Mouse (Mus musculus) MEL (cell line): ENCODE measurements around the gene Cwc25. TPM values are rescaled to one million over a fixed set of nuclear protein-coding genes. Genes with fewer than 3 reads are reported as not detected.

Source experiments
- DNase-seq: peaks from one replicate; pipeline ENCODE4 v3.0.0; 2011; ENCODE audit warnings: low read depth, low spot score
- H3K27ac ChIP-seq: 2 replicates; pipeline ENCODE4 v1.5.1; 2012; ENCODE audit warnings: low read depth, mild to moderate bottlenecking, control low read depth, low read length, moderate library complexity; ENCODE audit not compliant: control insufficient read depth
- H3K27me3 ChIP-seq, 2 experiments: fragments of 150-350 bp in 1 of 2; sonication (generic) in 1 of 2; 2 replicates each; pipeline ENCODE4 v1.6.1; 2012; ENCODE audit warnings: low read length in 2 of 2, mild to moderate bottlenecking in 2 of 2, improper control_type of control experiment in 1 of 2, moderate library complexity in 1 of 2; ENCODE audit not compliant: insufficient read depth in 2 of 2, control insufficient read depth in 1 of 2
- H3K36me3 ChIP-seq, 2 experiments: 2 replicates each; pipeline ENCODE4 v1.6.1; 2012 to 2014; ENCODE audit warnings: low read length in 2 of 2, improper control_type of control experiment in 1 of 2, inconsistent platforms in 1 of 2, mild to moderate bottlenecking in 1 of 2; ENCODE audit not compliant: insufficient read depth in 2 of 2, control insufficient read depth in 1 of 2
- H3K4me1 ChIP-seq, 2 experiments: fragments of 150-350 bp in 1 of 2; sonication (generic) in 1 of 2; 2 replicates each; pipeline ENCODE4 v1.6.1; 2012; ENCODE audit warnings: low read length in 2 of 2, improper control_type of control experiment in 1 of 2, mild to moderate bottlenecking in 1 of 2; ENCODE audit not compliant: insufficient read depth in 2 of 2, control insufficient read depth in 1 of 2
- H3K4me3 ChIP-seq, 2 experiments: fragments of 150-350 bp in 1 of 2; sonication (generic) in 1 of 2; 2 replicates each; pipeline ENCODE4 v1.5.1; 2012; ENCODE audit warnings: low read depth in 2 of 2, low read length in 2 of 2, mild to moderate bottlenecking in 2 of 2, moderate library complexity in 2 of 2, control low read depth in 1 of 2, improper control_type of control experiment in 1 of 2; ENCODE audit not compliant: control insufficient read depth in 1 of 2, insufficient read depth in 1 of 2
- H3K79me2 ChIP-seq: 2 replicates; pipeline ENCODE4 v1.6.1; 2012; ENCODE audit warnings: mild to moderate bottlenecking, low read length, moderate library complexity; ENCODE audit not compliant: control insufficient read depth, poor library complexity, insufficient read depth
- H3K9ac ChIP-seq: 2 replicates; pipeline ENCODE4 v1.6.1; 2012; ENCODE audit warnings: low read depth, mild to moderate bottlenecking, control low read depth, low read length, moderate library complexity; ENCODE audit not compliant: control insufficient read depth, poor library complexity, severe bottlenecking
- H3K9me3 ChIP-seq: fragments of 150-350 bp; sonication (generic); replicated peaks from 2 replicates; pipeline ENCODE4 v1.6.1; 2012; ENCODE audit warnings: mild to moderate bottlenecking, low read length, improper control_type of control experiment, moderate library complexity; ENCODE audit not compliant: insufficient read depth
- BHLHE40 ChIP-seq: IDR thresholded peaks from 2 replicates; pipeline ENCODE4 v1.6.1; 2012; ENCODE audit warnings: low read depth, mild to moderate bottlenecking, inconsistent platforms, low read length, improper control_type of control experiment, borderline replicate concordance
- CHD1 ChIP-seq: IDR thresholded peaks from 2 replicates; pipeline ENCODE4 v1.6.1; 2012; ENCODE audit warnings: low read depth, mild to moderate bottlenecking, inconsistent platforms, low read length, improper control_type of control experiment
- E2F4 ChIP-seq: IDR thresholded peaks from 2 replicates; pipeline ENCODE4 v1.6.1; 2011; ENCODE audit warnings: low read depth, low read length, improper control_type of control experiment, borderline replicate concordance
- ELF1 ChIP-seq: IDR thresholded peaks from 2 replicates; pipeline ENCODE4 v1.6.1; 2014; ENCODE audit warnings: low read depth, mild to moderate bottlenecking, inconsistent platforms, low read length, improper control_type of control experiment, moderate library complexity
- ETS1 ChIP-seq: IDR thresholded peaks from 2 replicates; pipeline ENCODE4 v1.6.1; 2012; ENCODE audit warnings: low read depth, mild to moderate bottlenecking, inconsistent platforms, low read length, improper control_type of control experiment, moderate library complexity
- HCFC1 ChIP-seq: IDR thresholded peaks from 2 replicates; pipeline ENCODE4 v1.6.1; 2012; ENCODE audit warnings: low read depth, mild to moderate bottlenecking, inconsistent platforms, low read length, improper control_type of control experiment, moderate library complexity
- JUND ChIP-seq: IDR thresholded peaks from 2 replicates; pipeline ENCODE4 v1.6.1; 2011; ENCODE audit warnings: low read depth, mild to moderate bottlenecking, improper control_type of control experiment, low read length
- KAT2A ChIP-seq: conservative IDR thresholded peaks from 2 replicates; pipeline ENCODE4 v1.6.1; 2012; ENCODE audit warnings: low read depth, low read length, improper control_type of control experiment, inconsistent platforms
- MAFK ChIP-seq: IDR thresholded peaks from 2 replicates; pipeline ENCODE4 v1.6.1; 2011; ENCODE audit warnings: low read depth, mild to moderate bottlenecking, low read length, improper control_type of control experiment, borderline replicate concordance
- MAX ChIP-seq: IDR thresholded peaks from 2 replicates; pipeline ENCODE4 v1.6.1; 2011; ENCODE audit warnings: low read length, improper control_type of control experiment
- MAZ ChIP-seq: IDR thresholded peaks from 2 replicates; pipeline ENCODE4 v1.6.1; 2012; ENCODE audit warnings: low read depth, mild to moderate bottlenecking, inconsistent platforms, low read length, improper control_type of control experiment
- MEF2A ChIP-seq: IDR thresholded peaks from 2 replicates; pipeline ENCODE4 v1.6.1; 2014; ENCODE audit warnings: low read depth, mild to moderate bottlenecking, inconsistent platforms, low read length, improper control_type of control experiment; ENCODE audit not compliant: poor library complexity, insufficient replicate concordance, severe bottlenecking; ENCODE audit errors: extremely low read depth
- MXI1 ChIP-seq: IDR thresholded peaks from 2 replicates; pipeline ENCODE4 v1.6.1; 2011; ENCODE audit warnings: mild to moderate bottlenecking, low read depth, low read length, improper control_type of control experiment
- MYB ChIP-seq: IDR thresholded peaks from 2 replicates; pipeline ENCODE4 v1.6.1; 2011; ENCODE audit warnings: mild to moderate bottlenecking, low read depth, low read length, improper control_type of control experiment
- MYC ChIP-seq: IDR thresholded peaks from 2 replicates; pipeline ENCODE4 v1.6.1; 2011; ENCODE audit warnings: low read depth, mild to moderate bottlenecking, low read length, improper control_type of control experiment, moderate library complexity
- NELFE ChIP-seq: IDR thresholded peaks from 2 replicates; pipeline ENCODE4 v1.6.1; 2011; ENCODE audit warnings: low read depth, low read length, improper control_type of control experiment
- NRF1 ChIP-seq: IDR thresholded peaks from 2 replicates; pipeline ENCODE4 v1.6.1; 2014; ENCODE audit warnings: low read depth, mild to moderate bottlenecking, inconsistent platforms, low read length, improper control_type of control experiment, moderate library complexity; ENCODE audit not compliant: poor library complexity, insufficient read depth, severe bottlenecking
- POLR2A ChIP-seq, 2 experiments: IDR thresholded peaks; 2 replicates each; pipeline ENCODE4 v1.6.1; 2011 to 2012; ENCODE audit warnings: low read length in 2 of 2, mild to moderate bottlenecking in 2 of 2, control low read depth in 1 of 2, improper control_type of control experiment in 1 of 2, low read depth in 1 of 2, moderate library complexity in 1 of 2; ENCODE audit not compliant: control insufficient read depth in 1 of 2, insufficient read depth in 1 of 2, poor library complexity in 1 of 2
- POLR2AphosphoS2 ChIP-seq: IDR thresholded peaks from 2 replicates; pipeline ENCODE4 v1.6.1; 2011; ENCODE audit warnings: low read length, improper control_type of control experiment
- POLR2AphosphoS5 ChIP-seq: IDR thresholded peaks from 2 replicates; pipeline ENCODE4 v1.6.1; 2012; ENCODE audit warnings: low read depth, borderline replicate concordance, mild to moderate bottlenecking, inconsistent platforms, low read length, moderate library complexity, mixed read lengths
- RAD21 ChIP-seq: IDR thresholded peaks from 2 replicates; pipeline ENCODE4 v1.6.1; 2011; ENCODE audit warnings: mild to moderate bottlenecking, low read depth, low read length, improper control_type of control experiment
- RCOR1 ChIP-seq: IDR thresholded peaks from 2 replicates; pipeline ENCODE4 v1.6.1; 2012; ENCODE audit warnings: low read depth, mild to moderate bottlenecking, inconsistent platforms, low read length, improper control_type of control experiment
- SIN3A ChIP-seq: IDR thresholded peaks from 2 replicates; pipeline ENCODE4 v1.6.1; 2012; ENCODE audit warnings: low read length, improper control_type of control experiment, inconsistent platforms
- SMC3 ChIP-seq: IDR thresholded peaks from 2 replicates; pipeline ENCODE4 v1.6.1; 2011; ENCODE audit warnings: low read depth, low read length, improper control_type of control experiment
- TAL1 ChIP-seq: IDR thresholded peaks from 2 replicates; pipeline ENCODE4 v1.6.1; 2012; ENCODE audit warnings: mild to moderate bottlenecking, inconsistent platforms, low read length, moderate library complexity, mixed read lengths
- TBP ChIP-seq: IDR thresholded peaks from 2 replicates; pipeline ENCODE4 v1.8.0; 2011; ENCODE audit warnings: low read depth, low read length, improper control_type of control experiment
- TCF12 ChIP-seq: IDR thresholded peaks from 2 replicates; pipeline ENCODE4 v1.6.1; 2014; ENCODE audit warnings: low read depth, mild to moderate bottlenecking, inconsistent platforms, low read length, improper control_type of control experiment, moderate library complexity
- UBTF ChIP-seq: IDR thresholded peaks from 2 replicates; pipeline ENCODE4 v1.6.1; 2012; ENCODE audit warnings: low read depth, mild to moderate bottlenecking, inconsistent platforms, low read length, improper control_type of control experiment, moderate library complexity, borderline replicate concordance; ENCODE audit not compliant: insufficient read depth
- USF2 ChIP-seq, 2 experiments: IDR thresholded peaks; 2 replicates each; pipeline ENCODE4 v1.6.1; 2011 to 2012; ENCODE audit warnings: improper control_type of control experiment in 2 of 2, low read length in 2 of 2, borderline replicate concordance in 1 of 2, inconsistent platforms in 1 of 2, low read depth in 1 of 2, mild to moderate bottlenecking in 1 of 2; ENCODE audit not compliant: insufficient read depth in 1 of 2
- ZC3H11A ChIP-seq: IDR thresholded peaks from 2 replicates; pipeline ENCODE4 v1.6.1; 2012; ENCODE audit warnings: low read depth, mild to moderate bottlenecking, inconsistent platforms, low read length, improper control_type of control experiment
- ZMIZ1 ChIP-seq: IDR thresholded peaks from 2 replicates; pipeline ENCODE4 v1.6.1; 2012; ENCODE audit warnings: low read depth, mild to moderate bottlenecking, inconsistent platforms, low read length, improper control_type of control experiment, moderate library complexity
- ZNF384 ChIP-seq: IDR thresholded peaks from 2 replicates; pipeline ENCODE4 v1.6.1; 2012; ENCODE audit warnings: low read depth, mild to moderate bottlenecking, inconsistent platforms, low read length, improper control_type of control experiment
- polyA plus RNA-seq, 2 experiments: library from polyadenylated mRNA; stranded (reverse) in 1 of 2; unstranded in 1 of 2; fragments of >175 nt in 1 of 2; fragments of >200 nt in 1 of 2; gene quantifications; 2 replicates each; pipeline versions ENCODE4 v1.2.1 to v1.2.4; 2012; ENCODE audit warnings: low replicate concordance in 2 of 2, low read depth in 1 of 2; ENCODE audit not compliant: insufficient read length in 2 of 2, insufficient read depth in 1 of 2, missing spikeins in 1 of 2
- total RNA-seq: library from RNA; depleted of rRNA; stranded (reverse); fragments of 300-350 nt; gene quantifications from 2 replicates; pipeline ENCODE4 v1.2.3, GENCODE M21; 2012

Cwc25 gene
- total and polyA plus RNA-seq, 3 experiments: 16.7 to 20.8 TPM; not detected in 1

- H3K79me2 ChIP-seq: peaks cover 26% of the 10 kb centered on the region
- peak within 1 kb of the TSS; percentile 66 for H3K27ac ChIP-seq
- no peaks in the 10 kb centered on the region for H3K9me3 ChIP-seq
- peak within 1 kb of the TSS; percentile 73 to 94 for H3K4me3 ChIP-seq
- H3K9ac ChIP-seq: peak within 1 kb of the TSS; percentile 83
- no peaks in the 10 kb centered on the region for H3K27me3 ChIP-seq
- TF ChIP-seq TBP (peak; percentile 88), RCOR1 (0 out of 2 replicates have a peak, but pooled peaks have one; percentile 15), ZNF384 (0 out of 2 replicates have a peak, but pooled peaks have one; percentile 10), TCF12 (peak; percentile 20), HCFC1 (peak; percentile 26; the same call in 1 of the 2 replicates), POLR2AphosphoS5 (no peak), ZC3H11A (no peak; the same call in 1 of the 2 replicates), POLR2AphosphoS2 (peak; percentile 36; the same call in 1 of the 2 replicates), ZMIZ1 (peak; percentile 74; the same call in 1 of the 2 replicates), MXI1 (peak; percentile 30), ELF1 (peak; percentile 46; the same call in 1 of the 2 replicates), SIN3A (no peak; the same call in 1 of the 2 replicates), MYB (no peak), CHD1 (no peak), BHLHE40 (no peak), JUND (no peak), MAX (peak; percentile 70), MYC (0 out of 2 replicates have a peak, but pooled peaks have one; percentile 32), UBTF (peak; percentile 98; the same call in 1 of the 2 replicates), NELFE (peak; percentile 63), MEF2A (no peak), KAT2A (no peak), ETS1 (peak; percentile 46; the same call in 1 of the 2 replicates), TAL1 (no peak), NRF1 (0 out of 2 replicates have a peak, but pooled peaks have one; percentile 10), RAD21 (no peak), E2F4 (peak; percentile 61; the same call in 1 of the 2 replicates), MAZ (peak; percentile 45; the same call in 1 of the 2 replicates), POLR2A (IDR thresholded peaks at IDR 0.05; ENCODE audit: control insufficient read depth in 1 of 2, insufficient read depth in 1 of 2, low read depth in 1 of 2, low read length in 2 of 2, poor library complexity in 1 of 2) (peak; percentile 34 to 42; a peak in 2 of 4 replicates), USF2 (IDR thresholded peaks at IDR 0.05; ENCODE audit: borderline replicate concordance in 1 of 2, insufficient read depth in 1 of 2, low read depth in 1 of 2, low read length in 2 of 2) (no peak), MAFK (no peak), SMC3 (no peak)
- H3K36me3 ChIP-seq: peaks cover 0 to 12% of the 10 kb centered on the region in 2 experiments; a peak in 2 of 4 replicates
- DNase-seq: peak; percentile 85
- H3K4me1 ChIP-seq: peaks cover 0 to 19% of the 10 kb centered on the region in 2 experiments; a peak in 3 of 4 replicates
These were observed 66.2 kb downstream of the Cwc25 start, which contains the start of gene Pcgf2 for GRCm38 (mm10) chr11:97700003-97700745. Gene Pcgf2 (minus strand): TSS chr11:97700497.
